Mouse (Mus musculus) monocyte, adult 2 months (primary cell): ENCODE data around the gene Aym1.
"Not testable (repeated sequence)": the region's sequence is repeated elsewhere in the genome, so short reads cannot be mapped to it uniquely, and the experiment has no call there.

ENCODE experiments used
- DNase-seq, 2 experiments: peaks; one replicate each; pipeline ENCODE4 v3.0.0; 2022; ENCODE audit warnings: low spot score in 2 of 2, low read depth in 1 of 2

Aym1 gene

DNA sequence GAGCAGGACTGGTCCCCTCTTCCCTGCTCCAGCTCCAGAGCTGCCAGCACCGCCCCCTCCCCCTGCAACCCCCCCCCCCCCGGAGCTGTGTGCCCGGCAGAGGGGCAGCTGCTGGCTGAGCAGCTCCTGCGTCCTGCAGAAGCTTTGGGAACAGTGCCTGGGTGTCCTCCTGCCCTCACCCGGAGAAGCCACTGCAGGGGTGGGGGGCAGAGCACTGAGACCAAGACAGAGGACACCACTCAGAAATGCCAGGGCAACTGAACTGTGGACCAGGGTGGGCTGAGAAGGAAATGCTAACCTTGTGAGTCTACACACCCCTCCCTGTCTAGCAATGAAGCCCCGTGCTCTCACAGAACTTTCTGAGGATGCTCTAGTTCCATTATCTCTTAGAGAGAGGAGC, at the start of gene Aym1:
Gene Aym1 (plus strand): TSS at position 109 of the 400 bp plus-strand sequence.
- DNase-seq, result no peak

GRCm38 (mm10) chr5:113309491-113310376, 47.4 kb upstream of the Aym1 start:
- DNase-seq, result no peak

- DNase-seq, result no peak
Measured at GRCm38 (mm10) chr5:113310377-113311003, 46.6 kb upstream of the Aym1 start, which contains the start of gene Sgsm1. TSS of gene Sgsm1 (minus strand) at chr5:113310786.

GRCm38 (mm10) chr5:113313998-113314397, 43.1 kb upstream of the Aym1 start:
- DNase-seq, result no peak

DNA sequence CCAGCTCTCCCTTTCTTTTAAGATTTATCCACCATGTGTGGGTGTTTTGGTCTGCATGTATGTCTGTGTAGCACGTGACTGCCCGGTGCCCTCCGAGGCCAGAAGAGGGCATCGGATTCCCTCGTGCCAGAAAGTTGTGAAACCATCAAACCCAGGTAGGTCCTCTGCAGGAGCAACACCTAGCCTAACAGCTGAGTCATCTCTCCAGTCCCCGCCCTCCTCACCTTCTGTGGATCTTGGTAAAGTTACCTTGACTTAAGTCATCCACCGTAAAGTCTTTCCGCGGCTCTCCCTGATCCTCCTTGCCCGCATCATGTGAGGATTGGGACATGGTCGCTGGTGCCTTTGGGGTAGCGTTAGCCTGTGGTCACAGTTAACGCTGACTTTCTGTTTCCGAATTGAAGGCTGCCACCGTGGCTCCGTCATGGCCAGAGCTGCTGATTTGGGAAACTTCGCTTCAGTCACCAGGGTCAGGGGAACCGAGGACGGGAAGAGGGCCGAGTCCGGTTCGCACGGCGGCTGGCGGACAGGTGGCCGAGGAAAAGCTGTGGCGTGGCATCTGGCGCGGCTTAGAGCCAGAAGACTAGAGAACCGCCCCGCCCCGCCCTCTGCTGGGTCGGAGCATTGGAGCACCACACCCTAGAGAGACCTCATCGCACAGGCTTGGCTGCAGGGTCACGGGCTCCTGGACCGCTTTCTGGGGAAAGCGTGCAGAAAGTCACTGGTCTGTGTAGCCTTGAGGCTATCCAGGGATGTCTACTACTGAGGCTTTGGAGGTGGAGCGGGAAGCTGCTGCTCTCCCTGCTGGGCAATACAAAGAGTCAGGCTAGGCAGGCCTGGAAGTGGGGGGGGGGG, 33.1 kb upstream of the Aym1 start:
- DNase-seq, result no peak

DNA sequence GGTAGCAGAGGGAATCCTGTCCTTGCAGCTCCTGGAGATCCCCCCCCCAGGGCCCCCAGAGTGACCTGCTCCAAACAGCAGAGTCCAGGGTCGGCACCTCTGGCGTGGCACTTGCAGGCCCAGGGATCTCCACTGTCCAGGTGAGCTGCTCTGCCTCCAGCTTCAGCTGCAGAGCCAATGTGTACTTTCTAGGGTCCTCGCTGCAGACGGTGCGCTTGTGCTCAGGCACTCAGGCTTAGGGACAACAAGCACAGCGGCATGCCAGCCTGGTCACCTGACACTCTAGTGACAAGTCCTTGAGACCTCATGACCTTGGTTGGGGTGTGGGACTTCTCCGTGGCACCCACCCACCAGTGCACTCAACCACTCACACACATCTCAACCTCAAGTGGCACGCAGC, 27.6 kb upstream of the Aym1 start:
- no peak for DNase-seq

- no peak for DNase-seq
Measured at GRCm38 (mm10) chr5:113330202-113330601, 26.9 kb upstream of the Aym1 start.

GRCm38 (mm10) chr5:113332239-113332638, 24.9 kb upstream of the Aym1 start:
- DNase-seq, result no peak

- DNase-seq, result no peak
Measured at GRCm38 (mm10) chr5:113332899-113333298, 24.2 kb upstream of the Aym1 start.

DNA sequence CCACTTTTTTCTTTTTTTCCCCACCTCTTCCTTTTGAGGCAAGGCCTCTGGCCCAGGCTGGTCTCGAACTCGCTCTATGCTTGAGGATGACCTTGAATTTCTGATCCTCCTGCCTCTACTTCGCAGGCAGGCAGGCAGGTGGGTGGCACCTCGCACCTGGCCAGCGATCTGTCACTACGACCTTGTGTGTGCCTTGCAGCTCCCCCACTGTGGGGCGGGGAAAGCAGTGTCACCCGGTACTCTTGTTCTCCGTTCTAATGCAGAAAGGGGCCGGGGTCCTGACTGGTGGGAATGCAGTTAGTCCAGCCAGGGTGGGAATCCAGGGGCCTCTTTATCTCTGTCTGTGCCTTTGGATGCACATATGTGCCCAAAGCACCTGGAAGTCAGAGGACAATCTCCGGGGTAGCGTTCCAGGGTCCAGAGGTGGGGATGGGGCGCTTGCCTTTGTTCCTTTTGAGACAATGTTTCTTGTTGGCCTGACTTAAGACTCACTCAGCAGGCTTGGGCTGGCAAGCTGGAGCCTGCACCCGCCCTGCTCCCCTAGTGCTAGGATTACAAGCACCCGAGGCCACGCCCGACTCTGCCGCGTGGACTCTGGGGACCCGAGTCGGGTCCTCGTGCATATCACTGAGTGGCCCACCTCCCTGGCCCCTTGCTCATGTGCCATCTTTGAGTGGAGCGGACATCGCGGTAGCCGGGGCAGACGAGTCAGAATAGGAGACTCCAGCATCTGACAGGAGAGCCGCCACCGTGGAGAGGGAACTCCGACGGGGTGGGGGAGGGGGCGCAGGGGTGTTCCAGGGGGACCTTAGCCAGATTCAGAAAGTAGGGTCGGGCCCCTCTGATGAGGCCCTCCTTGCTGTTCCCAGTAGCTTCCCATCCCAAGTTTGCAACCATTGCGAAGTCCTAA, 22.2 kb upstream of the Aym1 start:
- DNase-seq, result no peak

- DNase-seq, result no peak
Measured at GRCm38 (mm10) chr5:113335732-113336131, 21.4 kb upstream of the Aym1 start.

GRCm38 (mm10) chr5:113336281-113336680, 20.8 kb upstream of the Aym1 start:
- no peak for DNase-seq

GRCm38 (mm10) chr5:113344635-113345386, 12.3 kb upstream of the Aym1 start:
- DNase-seq, result no peak

GRCm38 (mm10) chr5:113345781-113346180, 11.3 kb upstream of the Aym1 start:
- no peak for DNase-seq

DNA sequence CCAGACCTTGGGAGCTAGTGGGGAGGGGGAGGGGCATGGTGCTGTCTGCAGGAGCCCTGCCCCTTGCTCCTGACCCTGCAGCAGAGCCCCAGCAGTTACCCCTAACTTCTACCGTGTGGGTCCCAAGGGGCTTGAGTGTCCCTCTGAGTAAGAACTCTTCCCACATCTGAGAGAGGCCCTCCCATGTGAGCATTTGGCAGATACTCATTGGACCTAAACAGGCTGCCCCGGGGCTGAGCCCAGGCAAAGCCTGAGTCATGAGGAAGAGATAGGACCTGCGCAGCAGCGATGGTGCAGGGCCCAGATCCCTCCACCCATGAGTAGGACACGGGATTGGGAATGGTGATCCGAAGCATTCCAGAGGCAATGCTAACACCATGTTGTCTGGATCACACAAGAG, 10.4 kb upstream of the Aym1 start:
- DNase-seq, result not testable (repeated sequence)

GRCm38 (mm10) chr5:113347593-113347992, 9.5 kb upstream of the Aym1 start:
- DNase-seq, result no peak

DNA sequence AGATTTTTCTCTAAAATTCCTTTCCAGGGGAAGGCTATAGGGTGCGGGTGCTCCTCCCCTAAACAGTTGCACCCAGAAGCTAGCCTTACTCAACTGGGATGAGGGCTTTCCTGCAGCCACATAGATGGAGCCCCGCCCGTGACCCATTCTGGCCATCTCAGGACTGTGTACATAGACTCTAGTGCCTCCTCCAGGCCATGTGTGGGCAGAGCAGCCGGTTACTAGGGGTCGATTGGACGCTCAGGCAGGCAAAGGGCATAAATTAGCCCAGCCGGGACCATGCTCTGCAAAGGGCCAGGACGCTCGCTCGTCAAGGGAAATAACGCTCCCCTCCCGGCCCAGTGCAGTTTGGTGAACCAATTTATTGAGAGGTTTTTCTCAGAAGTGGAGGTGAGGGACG, 8.5 kb upstream of the Aym1 start:
- no peak for DNase-seq

DNA sequence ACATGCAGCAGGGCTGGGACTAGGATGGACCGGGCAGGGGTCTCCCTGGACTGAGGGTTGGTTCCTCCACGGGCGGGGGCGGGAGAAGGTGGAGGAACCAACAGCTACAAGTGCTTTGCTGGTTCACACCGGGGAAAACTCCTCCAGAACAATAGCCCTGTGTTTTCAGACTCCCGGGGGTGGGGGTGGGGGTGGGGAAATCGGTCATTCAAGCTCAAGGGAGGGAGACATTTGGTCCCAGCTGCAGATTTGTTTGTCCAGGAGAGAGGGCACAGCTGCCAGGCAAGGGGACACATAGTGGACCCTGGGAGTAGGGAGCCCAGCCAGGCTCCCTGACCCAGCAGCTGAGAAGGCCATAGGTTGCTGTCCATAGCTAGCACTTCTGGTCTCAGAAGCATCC, 7.9 kb upstream of the Aym1 start:
- DNase-seq, result no peak

GRCm38 (mm10) chr5:113349810-113350209, 7.3 kb upstream of the Aym1 start:
- no peak for DNase-seq

GRCm38 (mm10) chr5:113351768-113352167, 5.3 kb upstream of the Aym1 start:
- no peak for DNase-seq
